Mouse (Mus musculus): ENCODE data around the gene Btbd16.
A peak's percentile ranks its signal among the peaks of the same experiment; 100 is the strongest.

Btbd16 gene

DNA sequence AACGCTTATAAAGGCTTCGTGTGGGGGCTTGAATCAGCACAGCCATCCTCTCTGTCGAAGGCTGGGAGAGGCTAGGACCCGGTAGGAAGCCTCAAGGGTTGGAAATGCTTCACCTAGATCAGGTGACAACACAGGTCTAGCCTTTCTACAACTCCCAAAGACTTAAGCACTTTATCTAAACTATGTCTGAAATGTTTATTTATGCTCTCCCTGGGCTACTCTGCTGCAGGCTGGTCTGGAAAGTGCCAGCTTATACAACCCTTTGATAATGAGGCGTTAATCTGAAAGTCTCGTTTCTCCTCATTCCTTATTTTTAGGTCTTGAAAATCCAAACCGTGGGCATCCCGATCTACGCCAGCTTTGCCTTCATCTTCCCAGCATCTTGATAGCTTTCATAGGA is 50.1 kb downstream of the Btbd16 start:
- DNase-seq, result no peak

GRCm38 (mm10) chr7:130826343-130826742 is 52.5 kb downstream of the Btbd16 start:
- DNase-seq, result no peak

GRCm38 (mm10) chr7:130827431-130827830 is 53.6 kb downstream of the Btbd16 start:
- peak; percentile 86 for DNase-seq

- DNase-seq, result no peak
These were observed 54.1 kb downstream of the Btbd16 start for GRCm38 (mm10) chr7:130827844-130828403.

DNA sequence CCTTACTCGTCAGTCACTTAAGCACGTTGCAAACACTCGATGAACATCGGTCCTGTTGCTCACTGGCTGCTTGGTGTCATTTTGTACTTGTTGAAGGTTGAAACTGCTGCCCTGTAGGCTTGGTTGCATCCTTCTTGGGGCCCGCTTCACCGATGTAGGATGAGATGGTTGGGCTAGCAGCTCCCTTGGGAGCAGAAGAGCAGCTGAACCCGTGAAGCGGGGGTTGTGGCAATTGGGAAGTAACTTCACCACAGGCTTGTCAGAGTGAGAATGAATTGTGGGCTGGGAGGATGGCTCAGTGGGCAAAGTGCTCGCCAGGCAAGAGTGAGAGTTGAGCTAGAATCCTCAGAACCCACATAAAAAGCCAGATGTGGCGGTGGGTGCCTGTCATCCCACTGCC is 54.6 kb downstream of the Btbd16 start:
- DNase-seq, result no peak

DNA sequence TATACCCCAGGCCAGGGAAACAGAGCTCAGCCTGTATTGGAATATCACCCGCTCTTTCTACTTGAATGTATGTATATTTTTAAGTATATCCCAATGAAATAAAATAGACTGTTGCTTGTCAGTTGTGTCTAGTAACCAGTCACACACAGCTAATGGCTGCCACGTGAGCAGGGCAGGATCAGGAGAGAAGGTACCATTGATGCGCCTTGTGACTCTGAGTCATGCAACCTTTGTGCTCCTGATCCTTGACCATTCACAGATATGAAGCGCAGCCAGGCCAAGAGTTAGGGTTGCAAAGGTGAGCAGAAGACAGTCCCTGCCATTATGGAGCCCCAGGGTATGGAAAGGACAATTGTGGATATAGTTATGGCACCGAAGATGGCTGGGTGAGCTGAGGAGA is 57.7 kb downstream of the Btbd16 start:
- DNase-seq, result no peak

DNA sequence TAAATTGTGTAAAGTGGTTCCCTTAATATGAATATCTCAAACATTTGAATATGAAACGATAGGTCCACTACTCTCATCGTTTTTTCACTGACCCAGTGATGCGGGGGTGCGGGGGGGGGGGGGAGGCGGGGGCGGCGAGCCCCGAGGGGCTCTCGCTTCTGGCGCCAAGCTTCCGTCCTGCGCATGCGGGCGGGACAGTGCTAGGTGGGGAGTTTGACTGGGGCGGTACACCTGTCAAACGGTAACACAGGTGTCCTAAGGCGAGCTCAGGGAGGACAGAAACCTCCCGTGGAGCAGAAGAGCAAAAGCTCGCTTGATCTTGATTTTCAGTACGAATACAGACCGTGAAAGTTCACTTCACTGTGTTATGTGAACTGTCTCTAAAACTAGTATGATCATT is 60.4 kb downstream of the Btbd16 start:
- no peak for DNase-seq

DNA sequence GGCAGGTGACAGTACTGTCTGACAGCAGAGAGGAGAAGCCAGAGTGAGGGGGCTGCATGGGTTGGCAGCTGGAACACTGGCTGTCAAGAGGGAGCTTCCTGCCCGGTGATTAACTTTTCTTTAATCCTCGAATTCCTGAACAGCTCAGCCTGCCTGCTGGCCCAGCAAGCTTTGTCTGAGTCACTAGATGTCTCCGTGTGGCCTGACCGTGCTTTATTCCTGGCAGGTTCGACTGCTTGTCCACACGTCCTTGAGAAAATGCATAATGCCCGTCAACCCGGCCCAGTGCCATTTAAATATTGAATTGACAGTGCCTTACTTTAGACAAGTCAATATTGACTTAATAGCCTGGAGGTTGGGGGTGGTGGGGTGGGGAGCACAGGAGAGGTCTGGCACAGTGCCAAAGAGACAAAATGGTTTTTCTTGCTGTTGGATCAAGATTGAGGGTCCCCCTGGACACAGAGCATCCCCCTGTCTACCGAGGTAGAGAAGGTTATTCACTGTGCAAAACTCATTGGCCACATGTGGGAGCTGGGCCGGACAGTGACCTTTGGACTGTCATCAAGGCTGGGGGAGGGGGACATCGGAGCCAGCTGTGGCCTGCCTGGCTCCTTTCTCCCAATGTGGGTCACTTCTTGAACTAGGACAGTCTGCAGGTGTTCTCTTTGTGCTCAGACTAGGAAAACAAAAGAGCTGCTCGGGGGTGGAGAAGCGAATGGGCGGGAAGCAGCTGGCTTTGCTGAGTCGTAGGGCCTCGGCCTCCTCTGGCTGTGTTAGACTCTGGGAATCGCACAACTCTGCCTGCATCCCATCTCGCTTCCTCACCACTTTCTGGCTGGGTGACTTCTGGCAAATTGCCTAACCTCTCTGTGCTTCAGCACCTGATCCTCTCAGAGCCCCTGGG is 61.3 kb downstream of the Btbd16 start:
- DNase-seq, result peak; percentile 61

- no peak for DNase-seq
These were observed 62.2 kb downstream of the Btbd16 start for GRCm38 (mm10) chr7:130836066-130836465.

- no peak for DNase-seq
These were observed 64.2 kb downstream of the Btbd16 start for GRCm38 (mm10) chr7:130837941-130838657.

DNA sequence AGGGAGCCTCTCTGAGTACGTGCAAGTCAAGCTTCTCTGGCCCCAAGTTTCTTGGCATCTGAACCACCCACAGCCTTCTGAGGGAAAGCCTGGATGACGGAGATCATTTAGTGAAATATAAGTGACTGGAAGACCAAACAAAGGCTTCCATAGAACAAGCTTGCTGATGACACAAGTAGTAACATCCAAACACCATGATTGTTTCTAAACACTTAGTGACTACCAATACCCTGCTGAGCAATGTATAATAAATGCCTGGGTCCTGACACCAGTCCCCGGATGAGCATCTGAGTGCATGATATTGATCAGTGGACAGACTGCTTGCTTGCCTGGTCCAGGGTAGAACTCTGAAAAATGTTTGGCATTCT is 64.8 kb downstream of the Btbd16 start:
- no peak for DNase-seq

DNA sequence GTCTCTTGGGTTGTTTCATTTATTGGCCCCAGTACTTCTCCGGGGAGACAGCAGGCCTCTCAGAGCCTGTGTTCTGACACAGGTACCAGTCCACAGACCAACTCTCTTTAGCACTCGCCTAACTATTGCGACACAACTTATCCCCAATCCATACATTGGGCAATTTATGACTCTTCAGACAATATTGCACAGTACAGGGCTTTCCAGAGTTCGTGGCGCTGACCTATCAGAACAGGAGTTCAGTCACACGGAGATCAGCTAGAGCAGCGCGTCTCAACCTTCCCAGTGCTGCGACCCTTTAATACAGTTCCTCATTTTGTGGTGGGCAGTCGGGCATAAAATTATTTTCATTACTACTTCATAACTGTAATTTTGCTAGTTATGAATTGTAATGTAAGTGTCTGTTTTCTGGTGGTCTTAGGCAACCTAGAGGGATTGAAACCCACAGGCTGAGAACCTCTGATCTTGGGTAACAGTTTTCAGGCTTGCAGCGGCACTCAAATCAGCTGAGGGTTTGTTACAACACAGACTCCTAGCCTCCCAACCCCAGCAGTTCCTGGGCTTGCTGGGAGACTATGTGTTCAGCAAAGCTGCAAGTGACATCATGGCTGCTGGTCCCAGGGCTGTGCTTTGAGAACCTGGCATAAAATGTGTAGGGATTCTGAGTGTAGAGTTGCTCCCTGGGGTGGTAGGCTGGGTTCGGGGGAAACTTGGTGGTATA is 65.7 kb downstream of the Btbd16 start:
- DNase-seq, result no peak

DNA sequence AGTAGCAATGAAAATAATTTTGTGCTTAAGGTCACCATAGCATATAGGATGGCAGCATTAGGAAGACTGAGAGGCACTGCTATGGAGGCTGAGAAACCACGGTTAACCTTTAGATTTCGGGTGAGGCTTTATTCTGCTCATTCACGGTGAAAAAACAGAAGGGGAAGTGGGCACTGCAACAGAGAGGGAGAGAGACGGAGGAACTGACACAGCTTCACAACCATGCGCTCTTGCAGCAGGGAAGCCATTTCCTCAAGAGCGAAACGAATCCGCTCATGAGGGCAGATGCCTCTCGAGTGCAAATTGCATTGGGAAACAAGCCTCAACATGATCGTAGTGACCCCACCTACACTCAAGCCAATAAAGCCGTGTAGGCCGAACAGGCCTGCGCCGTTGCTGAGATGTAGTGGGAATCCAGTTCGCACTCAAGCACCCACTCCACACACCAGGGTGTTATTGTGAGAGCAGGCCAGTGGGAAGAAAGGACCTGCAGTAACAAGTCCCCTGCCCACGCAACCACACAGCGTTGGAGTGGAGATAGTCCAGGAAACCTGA is 73.4 kb downstream of the Btbd16 start:
- DNase-seq, result peak; percentile 42

GRCm38 (mm10) chr7:130854684-130855292 is 80.9 kb downstream of the Btbd16 start:
- peak; percentile 79 for DNase-seq

- peak; percentile 70 for DNase-seq
These were observed 81.8 kb downstream of the Btbd16 start for GRCm38 (mm10) chr7:130855681-130856080.

DNA sequence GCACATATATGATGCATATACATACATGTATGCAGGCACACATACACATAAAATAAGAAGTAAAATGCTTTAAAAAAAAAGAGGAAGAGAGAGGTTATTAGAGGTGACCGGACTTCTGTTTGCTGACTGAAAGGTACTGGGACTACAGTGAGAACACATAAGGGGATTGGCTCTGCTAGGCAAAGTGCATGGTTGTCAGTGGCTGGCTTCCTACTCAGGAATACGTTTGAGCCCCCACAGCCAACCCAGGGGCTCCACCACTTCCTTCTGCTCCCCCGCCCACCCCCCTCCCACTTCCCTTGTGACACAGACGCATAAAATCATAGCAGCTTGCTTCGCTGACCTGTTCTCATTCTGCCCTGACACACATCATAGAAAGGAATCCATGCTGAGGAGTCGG is 84.1 kb downstream of the Btbd16 start:
- DNase-seq, result no peak

- no peak for DNase-seq
These were observed 86.1 kb downstream of the Btbd16 start for GRCm38 (mm10) chr7:130859926-130860325.

- DNase-seq, result peak; percentile 20
These were observed 86.9 kb downstream of the Btbd16 start for GRCm38 (mm10) chr7:130860721-130861142.

- peak; percentile 54 for DNase-seq
These were observed 88.6 kb downstream of the Btbd16 start for GRCm38 (mm10) chr7:130862501-130862900.

DNA sequence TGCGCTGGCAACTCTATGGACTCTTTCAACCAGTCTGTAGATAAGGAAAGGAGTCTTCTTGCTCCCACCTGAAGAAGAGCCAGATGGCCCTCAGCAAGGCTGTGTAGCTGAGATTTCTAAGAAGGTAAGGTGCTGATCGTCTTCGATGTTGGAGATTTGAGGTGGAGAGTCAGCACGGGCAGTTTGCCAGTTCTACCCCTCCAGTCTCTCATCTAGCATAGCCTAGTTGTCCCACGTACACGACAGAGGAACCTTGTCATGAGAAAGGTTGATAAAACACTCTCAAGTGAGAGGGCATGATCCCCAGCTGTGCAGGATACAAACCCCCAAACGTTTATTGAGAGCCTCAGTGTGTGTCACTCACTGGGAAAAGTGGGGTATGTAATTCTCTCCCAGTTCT is 90.8 kb downstream of the Btbd16 start:
- no peak for DNase-seq

- peak; percentile 99 for DNase-seq
These were observed 92.0 kb downstream of the Btbd16 start, which contains the start of gene Plekha1 for GRCm38 (mm10) chr7:130865613-130866591. TSS of gene Plekha1 (plus strand) at chr7:130865756.
